Mouse (Mus musculus): Measurements from ENCODE around the gene F13a1. TPM values are rescaled to one million over a fixed set of nuclear protein-coding genes. Genes with fewer than 3 reads are reported as not detected.

F13a1 gene
- polyA plus RNA-seq, 1 experiment from 2014 or later, result 1.6 TPM

DNA sequence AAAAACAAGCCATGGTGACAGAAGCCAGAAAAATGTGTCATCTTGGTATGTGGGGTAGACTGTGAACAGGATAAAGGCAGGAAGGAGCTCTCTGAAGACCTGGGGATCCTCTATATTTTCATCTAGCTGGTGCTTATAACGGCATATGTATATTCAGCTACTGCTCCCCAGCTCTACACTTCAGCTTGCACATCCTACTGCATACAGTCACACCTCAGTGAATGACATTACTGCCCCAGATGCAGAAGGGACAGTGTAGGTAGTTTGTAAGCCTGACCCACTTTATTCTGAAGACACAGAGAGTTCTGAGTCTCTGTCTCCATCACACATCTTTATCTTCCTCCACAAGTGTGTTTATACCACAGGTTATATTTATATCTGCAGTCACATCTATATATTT is 157.8 kb downstream of the F13a1 start:
- Histone ChIP-seq H3K9me3 (ENCODE audit: control insufficient read depth) (no peaks in the 10 kb centered on the region), H3K27me3 (replicated peaks; ENCODE audit: control insufficient read depth, insufficient read depth, low read length) (no peaks in the 10 kb centered on the region)
- 74% methylated on average over 1 of the region's 1 CpGs for WGBS

DNA sequence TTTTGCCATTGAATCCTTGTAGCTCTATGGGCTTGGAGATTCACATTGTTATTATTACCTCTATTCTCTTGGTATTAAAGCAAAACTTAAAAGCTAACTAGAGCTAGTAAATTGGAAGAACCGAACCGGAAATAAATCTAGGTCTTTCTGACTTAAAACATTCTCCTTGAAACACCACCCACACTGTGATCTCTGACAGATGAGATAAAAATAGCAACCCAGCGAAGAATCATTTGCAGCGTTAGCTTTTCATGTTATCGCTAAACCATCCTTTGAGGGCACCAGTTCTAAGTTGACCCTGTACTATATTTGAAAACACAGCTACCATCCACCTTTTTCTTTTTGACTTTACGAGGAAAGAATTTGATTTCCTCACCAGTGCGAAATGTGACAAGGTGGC is 164.1 kb downstream of the F13a1 start:
- H3K4me3 ChIP-seq (ENCODE audit: low read depth, low read length), result no peak overlapping the region

More for the DNA sequence above, 157.8 kb downstream of the F13a1 start:
- no peak overlapping the region for H3K4me2 ChIP-seq (replicated peaks; ENCODE audit: low read depth)
- H3K4me3 ChIP-seq (ENCODE audit: low read depth, low read length), result no peak overlapping the region
- H3K4me1 ChIP-seq (replicated peaks; ENCODE audit: control insufficient read depth, insufficient read depth, low read length), result no peaks in the 10 kb centered on the region
- no peak overlapping the region for H3K27ac ChIP-seq (ENCODE audit: low read depth, low read length)
- H3K36me3 ChIP-seq (ENCODE audit: control insufficient read depth, insufficient read depth), result no peaks in the 10 kb centered on the region
- no peak for TF ChIP-seq CTCF (IDR thresholded peaks at IDR 0.05; ENCODE audit: low read depth)
- H3K9ac ChIP-seq (ENCODE audit: low read depth, low read length), result no peak overlapping the region
- no peak for ATAC-seq

DNA sequence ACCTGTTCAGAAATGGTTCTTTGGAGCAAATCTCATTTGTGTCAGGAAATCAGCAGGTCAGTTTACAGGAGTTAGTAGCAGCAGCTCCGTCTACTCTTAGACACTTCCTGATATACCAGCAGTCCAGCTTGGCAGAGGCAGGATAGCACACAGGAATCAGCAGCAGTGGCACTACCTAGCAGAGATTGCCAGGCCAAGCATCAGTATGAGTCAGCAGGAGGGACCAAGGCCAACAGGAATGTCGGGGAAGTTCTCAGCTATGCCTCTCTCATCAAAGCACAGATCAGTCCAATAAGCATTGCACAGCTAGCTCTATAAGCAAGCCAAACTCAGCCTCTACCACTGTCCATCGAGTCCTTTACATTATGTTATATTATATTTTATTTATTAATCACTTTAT is 210.9 kb downstream of the F13a1 start:
- Histone ChIP-seq H3K27ac (ENCODE audit: low read depth, low read length) (no peak overlapping the region), H3K9ac (ENCODE audit: low read depth, low read length) (no peak overlapping the region), H3K4me3 (ENCODE audit: low read depth, low read length) (no peak overlapping the region), H3K4me2 (replicated peaks; ENCODE audit: low read depth) (no peak overlapping the region), H3K27me3 (replicated peaks; ENCODE audit: control insufficient read depth, insufficient read depth, low read length) (no peaks in the 10 kb centered on the region), H3K4me1 (replicated peaks; ENCODE audit: control insufficient read depth, insufficient read depth, low read length) (no peaks in the 10 kb centered on the region), H3K36me3 (ENCODE audit: control insufficient read depth, insufficient read depth) (no peaks in the 10 kb centered on the region), H3K9me3 (ENCODE audit: control insufficient read depth) (no peaks in the 10 kb centered on the region)
- no peak for TF ChIP-seq CTCF (IDR thresholded peaks at IDR 0.05; ENCODE audit: low read depth)
- ATAC-seq, result no peak
- 69% methylated on average over 3 of the region's 3 CpGs for WGBS

More for the DNA sequence above, 164.1 kb downstream of the F13a1 start:
- Histone ChIP-seq H3K36me3 (ENCODE audit: control insufficient read depth, insufficient read depth) (no peaks in the 10 kb centered on the region), H3K9ac (ENCODE audit: low read depth, low read length) (no peak overlapping the region), H3K4me2 (replicated peaks; ENCODE audit: low read depth) (no peak overlapping the region), H3K4me1 (replicated peaks; ENCODE audit: control insufficient read depth, insufficient read depth, low read length) (no peaks in the 10 kb centered on the region), H3K9me3 (ENCODE audit: control insufficient read depth) (no peaks in the 10 kb centered on the region), H3K27me3 (replicated peaks; ENCODE audit: control insufficient read depth, insufficient read depth, low read length) (no peaks in the 10 kb centered on the region), H3K27ac (ENCODE audit: low read depth, low read length) (no peak overlapping the region)
- no peak for TF ChIP-seq CTCF (IDR thresholded peaks at IDR 0.05; ENCODE audit: low read depth)
- ATAC-seq, result no peak
- WGBS, result 90% methylated on average over 7 of the region's 7 CpGs

Measured in intestine, postnatal 0 days (tissue).